Mouse (Mus musculus): ENCODE results near the gene Apbb2.

Gene Apbb2

DNA sequence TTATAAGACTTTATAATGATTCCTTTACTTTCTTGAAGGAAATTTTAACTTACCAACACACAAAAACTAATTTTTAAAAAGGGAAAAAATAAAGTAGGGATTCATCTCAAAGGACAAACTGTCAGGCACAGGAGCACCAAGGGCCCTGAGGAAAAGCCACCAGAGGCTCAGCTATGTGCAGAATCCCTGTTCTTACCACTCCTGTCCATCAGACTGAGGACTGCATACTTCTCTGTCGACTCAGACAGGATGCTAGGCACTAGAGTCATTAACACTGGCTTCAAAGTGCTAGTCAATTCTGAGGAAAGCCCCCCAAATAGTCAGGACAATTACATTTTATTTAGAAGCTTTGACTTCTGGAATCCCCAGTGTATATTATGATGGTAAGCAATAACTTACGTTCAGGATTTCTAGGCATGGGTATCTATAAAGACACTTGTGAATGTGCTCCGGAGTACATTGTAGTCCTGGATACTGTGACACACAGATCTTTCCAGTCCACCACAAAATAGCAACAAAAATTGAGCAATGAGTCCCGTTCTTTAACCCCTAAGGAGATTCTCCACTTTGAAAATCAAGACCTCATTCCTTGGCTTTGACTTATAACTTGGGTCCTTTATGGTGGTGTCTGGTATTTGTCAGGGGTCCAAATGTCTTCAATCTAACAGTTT lies 150.1 kb downstream of the Apbb2 start:
- DNase-seq = no peak

DNA sequence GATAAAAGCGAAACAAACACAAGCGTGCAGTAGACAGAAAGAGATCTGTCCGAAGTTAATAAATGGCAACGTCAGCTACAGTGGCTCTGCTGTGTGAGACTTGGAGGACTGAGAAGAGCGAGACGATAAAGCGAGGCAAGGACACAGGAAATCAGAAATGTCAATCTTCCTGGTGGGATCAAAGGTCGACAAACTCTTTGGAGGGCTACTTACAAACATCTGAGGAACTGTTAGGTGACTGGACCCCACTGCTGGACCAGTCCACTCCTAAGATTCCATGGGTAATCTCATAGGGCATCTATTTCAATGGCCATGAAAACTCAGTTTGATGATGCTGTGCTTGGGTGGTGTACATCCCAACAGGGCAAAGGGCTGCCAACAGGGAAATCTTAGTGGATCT lies 155.9 kb downstream of the Apbb2 start:
- no peak for DNase-seq

DNA sequence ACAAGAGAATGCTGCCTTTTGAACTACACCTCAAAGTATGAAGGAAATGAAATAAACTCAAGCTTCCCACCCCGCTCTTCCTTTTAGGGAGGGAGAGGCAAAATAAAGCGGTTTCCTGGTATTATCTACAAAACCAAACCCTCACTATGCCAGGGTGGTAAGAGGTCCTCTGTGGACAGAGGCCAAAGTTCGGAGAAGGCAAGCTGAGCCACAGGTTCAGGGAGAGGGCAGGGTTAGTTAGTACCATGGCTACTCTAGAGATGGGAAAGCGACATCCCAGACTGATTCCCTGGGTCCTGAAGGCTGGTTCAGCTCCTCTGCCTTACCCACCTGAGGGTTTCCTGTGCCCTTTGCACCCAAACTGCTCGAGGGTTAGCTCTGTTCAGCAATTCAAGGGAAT lies 159.7 kb downstream of the Apbb2 start:
- no peak for DNase-seq

DNA sequence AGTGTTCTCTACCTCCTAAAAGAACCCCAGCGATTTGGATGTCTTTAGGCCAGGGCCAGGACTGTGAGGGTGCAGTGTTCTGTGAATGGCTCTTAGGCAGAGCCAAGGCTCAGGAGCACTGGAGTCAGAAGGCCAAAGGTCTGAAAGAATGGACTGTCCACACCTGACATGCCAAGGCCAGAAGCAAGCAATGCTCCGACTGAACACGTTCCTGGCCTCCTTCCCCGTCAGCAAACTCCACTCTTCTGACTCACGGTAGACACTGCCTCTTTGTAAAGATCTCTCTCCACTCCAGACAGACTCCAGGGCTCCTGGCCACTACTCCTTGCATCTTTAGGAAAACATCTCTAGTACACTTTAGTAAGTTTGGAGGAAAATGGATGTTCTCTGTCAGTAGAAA lies 163.3 kb downstream of the Apbb2 start:
- DNase-seq = no peak

DNA sequence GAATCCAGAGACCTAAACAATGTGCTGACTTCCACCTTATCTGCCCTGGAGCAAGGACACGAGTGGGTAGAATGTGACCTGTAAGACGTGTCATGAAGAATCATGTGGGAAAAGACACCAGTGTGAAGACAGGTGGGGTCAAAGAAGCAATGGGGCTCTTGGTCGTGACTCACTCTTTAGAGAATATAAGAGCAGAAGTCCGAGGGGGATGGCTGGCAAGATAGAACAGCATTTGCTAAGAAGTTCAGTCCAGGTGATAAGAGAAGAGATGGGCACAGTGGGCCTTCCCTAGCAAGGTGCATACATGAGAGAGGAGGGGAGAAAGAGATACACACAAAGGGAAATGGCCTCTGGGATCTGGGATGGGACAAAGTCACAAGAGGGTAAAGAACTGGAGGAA lies 163.8 kb downstream of the Apbb2 start:
- no peak for DNase-seq

DNA sequence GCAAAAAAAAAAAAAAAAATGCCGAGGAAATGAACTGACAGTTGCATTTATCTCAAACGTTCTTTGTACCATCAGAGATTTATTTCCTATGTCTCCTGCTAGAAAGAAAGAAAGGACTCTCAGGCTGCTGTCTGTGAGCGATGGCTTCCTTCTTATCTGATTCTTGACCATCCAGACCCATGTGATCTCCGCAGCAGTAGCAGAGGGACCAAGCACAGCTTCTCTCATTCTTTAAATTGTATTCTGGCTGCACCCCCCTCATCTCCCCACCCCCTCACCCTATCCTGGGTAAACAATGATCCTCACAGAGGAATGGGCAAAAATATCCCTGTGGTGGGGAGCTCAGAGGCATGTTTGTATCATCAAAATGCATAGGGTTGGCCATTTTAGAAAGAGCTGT lies 165.5 kb downstream of the Apbb2 start:
- DNase-seq = no peak

DNA sequence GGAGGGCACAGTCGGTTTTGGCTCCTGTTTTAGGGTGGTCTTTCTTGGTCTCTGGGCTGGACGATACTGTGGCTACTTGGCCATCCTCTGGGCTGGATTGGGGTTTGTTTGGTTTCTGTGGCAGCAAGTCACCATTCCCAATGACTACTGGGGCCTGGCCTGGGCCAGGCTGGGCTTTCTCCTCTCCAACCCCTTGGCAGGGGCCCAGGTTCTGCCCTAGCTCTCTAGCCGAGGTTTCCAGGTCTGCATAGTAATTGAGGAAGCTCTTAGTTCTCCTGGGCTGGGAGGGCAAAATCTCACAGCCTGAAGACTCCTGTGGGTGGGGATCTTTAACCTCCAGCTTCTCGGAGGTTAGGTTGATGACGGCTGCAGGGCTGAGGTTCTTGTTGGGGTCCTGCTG lies 167.0 kb downstream of the Apbb2 start:
- no peak for DNase-seq

DNA sequence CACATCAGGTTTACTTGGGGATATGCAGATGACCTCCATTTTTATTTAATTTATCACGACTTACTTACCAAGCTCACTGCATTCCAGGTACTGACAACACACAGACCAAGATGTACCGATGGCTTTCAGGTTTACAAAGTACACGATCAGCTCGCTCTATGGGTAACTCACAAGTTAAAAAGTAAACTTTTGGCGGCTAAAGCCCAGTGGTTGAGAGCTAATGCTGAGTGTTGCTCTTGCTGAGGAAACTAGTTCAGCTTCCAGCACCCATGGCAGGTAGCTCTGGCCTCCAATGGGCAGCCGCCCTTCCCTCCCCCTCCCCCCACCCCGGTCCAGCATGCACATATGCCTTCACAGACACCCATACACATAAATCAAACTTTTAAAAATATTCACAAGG lies 173.1 kb downstream of the Apbb2 start:
- no peak for DNase-seq

DNA sequence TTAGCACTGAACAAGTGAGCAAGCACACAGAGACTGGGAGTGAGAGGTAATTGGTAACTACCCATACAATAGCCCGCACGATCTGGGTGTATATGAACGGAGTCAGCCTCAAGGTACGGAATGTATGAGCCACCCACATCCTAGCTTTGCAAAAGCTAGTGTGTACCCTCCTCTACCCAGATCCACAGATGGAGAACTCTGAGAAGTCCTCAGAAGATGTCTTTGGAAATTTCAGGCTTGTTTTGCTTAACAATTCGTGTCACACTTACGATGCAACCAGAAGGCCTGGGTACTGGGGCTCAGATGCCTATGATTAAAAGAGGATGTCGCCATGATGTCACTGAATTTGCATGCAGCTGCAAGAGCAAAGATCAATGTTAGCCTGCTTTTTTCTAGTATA lies 176.3 kb downstream of the Apbb2 start:
- no peak for DNase-seq

DNA sequence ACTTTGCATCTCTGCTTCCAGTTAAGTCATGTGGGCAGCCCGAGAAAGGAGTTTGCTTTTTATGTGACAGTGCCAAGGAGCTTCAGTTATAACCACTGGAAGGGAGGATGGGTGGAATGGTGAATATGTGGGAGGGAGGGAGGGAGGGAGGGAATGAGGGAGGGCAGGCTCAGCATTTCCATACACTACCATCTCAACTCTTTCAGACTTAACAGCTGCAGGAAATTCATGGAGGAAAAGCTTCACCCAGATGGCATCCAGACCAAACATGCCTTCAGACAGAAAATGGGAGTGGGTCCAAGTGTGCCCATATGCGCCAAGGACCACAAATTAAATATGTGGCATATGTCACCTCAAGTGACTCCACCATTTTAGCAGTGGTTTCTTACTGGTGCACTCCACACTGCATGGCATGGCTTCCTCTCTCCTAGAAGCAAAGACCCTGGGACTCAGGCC lies 181.8 kb downstream of the Apbb2 start:
- no peak for DNase-seq

DNA sequence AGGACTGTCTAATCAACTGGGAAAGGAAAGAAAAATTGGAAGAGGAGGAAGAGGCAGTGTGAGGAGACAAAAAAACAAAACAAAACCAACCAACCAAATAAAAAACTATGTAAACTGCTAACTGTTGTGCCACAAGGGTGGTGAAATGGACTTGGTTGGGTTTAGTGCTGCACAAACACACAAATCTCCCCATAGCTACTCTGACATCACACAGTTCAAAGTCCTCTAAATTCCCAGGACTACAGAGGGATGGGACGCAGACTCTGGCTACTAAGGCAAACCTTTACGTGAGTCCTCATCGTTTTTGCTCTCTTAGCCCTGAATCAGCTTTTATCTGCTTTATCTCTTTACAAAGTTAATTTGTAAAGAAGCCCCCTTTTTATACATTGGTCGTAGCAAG lies 183.4 kb downstream of the Apbb2 start:
- no peak for DNase-seq

DNA sequence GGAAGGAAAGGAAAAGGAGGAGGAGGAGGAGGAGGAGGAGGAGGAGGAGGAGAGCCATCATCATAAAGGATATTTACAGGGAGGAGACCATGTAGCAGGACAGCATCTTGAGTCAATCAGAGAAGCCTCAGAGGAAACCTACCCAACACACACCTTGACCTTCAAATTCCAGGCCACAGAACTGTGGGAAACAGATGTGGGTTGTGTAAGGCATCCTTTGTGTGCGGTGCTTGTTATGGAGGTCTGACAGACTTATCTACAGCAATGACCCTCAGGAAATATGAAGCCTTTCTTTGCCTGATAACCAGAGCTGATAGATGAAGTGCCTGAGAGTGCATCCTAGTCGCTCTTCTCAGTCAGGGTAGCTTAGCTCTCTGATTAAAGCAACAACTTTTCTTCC lies 189.5 kb downstream of the Apbb2 start:
- no peak for DNase-seq

DNA sequence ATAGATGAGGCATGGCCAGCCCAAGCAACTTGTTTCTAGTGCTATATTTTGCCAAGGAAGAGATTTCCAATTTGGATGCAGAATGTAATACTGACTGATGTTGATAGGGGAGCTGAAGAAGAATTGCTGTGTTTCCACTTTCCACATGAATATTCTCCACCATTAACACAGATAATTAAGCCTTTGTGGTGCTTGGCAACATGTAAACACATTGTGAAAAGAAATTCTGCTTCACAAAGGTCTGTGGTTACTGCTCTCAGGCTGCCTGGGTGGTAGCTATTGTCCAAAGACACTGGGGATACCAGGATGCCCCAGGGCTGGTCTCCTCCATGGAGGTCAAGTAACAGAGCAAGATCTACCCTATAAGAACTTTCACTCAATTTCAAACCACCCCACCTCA lies 190.5 kb downstream of the Apbb2 start:
- no peak for DNase-seq

DNA sequence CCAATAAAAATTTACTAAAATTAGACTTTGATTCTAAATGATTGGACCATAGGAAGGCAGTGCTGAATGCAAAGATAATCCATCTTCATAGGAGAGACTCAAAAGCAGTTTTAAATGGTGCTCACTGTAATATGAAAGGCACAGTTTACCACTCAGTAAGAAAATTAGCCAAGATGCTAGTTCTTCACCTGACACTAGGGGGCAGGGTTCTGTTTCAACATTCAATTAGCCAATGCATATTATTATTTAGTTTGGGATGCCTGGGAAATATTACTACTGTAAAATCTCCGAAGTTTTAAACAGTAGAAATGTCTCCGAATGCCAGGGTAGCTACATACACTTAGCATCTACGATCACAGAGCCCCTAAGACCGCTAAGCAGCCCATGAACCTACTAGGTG lies 194.7 kb downstream of the Apbb2 start:
- DNase-seq = no peak

DNA sequence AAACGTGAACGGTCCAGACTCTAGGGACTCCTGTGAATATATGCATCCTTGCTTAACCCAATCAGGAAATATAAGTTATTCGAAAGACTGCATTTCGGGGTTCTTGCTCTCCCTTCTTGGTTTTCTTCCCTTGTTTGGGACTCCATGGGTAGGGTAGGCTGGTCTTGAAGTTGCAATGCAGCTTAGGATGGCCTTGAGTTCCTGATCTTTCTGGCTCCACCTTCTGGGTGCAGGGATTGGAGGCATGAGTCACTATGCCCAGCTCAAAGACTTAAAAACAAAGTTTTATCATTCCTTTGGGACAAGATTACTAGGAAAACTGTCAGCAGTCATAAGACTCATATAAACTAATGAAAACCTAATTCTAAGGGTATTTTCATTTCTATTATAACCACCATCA lies 195.1 kb downstream of the Apbb2 start:
- no peak for DNase-seq

DNA sequence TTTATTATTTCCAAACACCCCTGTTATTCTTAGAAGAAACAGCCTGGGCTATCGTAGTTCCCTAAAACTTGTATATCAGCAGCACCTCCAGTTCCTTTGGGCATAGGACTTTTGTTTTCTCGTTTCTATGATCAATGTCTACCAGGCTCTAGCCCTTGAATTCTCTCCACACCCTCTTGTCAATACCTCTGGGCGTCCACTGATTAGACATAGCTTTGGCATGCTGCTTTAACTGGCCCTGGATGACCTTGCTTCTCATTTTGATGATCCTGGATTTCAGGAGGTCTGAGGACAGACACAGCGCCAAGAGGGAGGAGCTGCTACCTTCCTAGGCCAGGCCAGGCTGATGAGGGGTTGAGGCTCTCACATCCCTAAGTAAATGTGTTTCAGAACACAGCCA lies 196.6 kb downstream of the Apbb2 start:
- DNase-seq = no peak

DNA sequence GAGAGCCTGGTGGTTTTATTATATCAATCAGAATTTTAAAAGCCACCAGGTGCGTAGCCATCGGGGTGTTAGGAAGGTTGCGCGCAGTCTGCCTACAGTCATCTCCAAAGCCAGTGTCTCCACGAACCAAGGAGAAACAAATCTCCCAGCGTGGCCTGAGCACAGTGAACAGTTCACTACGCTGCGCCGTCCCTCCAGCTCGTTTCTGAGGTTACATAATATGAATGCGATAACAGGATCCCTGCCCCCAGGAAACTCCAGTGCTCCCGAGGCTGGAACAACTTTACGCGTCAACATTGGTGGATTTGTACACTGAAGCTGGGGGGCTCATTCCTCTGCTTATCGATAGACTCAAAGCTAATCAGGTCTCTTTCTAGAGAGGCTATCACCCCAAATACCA lies 197.4 kb downstream of the Apbb2 start:
- DNase-seq = no peak

DNA sequence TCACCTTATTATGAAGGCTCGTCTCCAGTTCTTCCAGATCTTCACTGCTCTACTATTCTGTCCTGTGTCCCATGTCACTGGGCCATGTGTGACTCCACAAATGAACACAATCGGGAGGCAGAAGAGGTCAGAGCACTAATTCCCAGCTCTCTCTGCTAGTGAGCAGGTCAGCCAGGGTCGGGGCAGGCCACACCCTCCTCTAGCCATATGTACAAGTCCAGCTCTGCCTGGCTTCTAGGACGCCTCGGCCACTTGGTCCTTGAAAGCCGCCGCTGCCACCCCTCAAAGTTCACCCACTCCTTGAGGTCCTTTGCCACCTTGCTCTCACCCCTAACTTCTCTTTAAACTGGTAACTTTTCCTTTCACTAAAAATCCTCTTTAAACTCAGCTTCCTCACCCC lies 198.6 kb downstream of the Apbb2 start:
- no peak for DNase-seq

DNA sequence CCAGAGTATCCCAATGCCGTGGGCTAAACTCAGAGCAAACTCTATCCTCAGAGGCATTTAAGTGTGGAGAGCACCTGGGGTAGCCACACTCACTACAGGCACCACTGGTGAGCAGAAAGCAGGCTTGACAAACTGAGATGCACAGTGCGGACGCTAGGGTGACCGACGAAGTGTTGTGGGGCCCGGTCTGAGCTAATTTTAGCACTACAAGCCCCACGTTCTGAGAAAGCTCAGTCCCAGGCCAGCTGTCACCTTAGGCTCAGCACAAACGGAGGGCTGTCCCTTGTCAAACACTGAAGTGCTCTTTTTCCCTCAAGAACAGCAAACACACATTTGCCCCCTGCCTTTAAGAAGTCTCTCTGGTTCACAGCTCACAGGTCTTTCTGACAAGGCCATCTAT lies 201.3 kb downstream of the Apbb2 start:
- no peak for DNase-seq

DNA sequence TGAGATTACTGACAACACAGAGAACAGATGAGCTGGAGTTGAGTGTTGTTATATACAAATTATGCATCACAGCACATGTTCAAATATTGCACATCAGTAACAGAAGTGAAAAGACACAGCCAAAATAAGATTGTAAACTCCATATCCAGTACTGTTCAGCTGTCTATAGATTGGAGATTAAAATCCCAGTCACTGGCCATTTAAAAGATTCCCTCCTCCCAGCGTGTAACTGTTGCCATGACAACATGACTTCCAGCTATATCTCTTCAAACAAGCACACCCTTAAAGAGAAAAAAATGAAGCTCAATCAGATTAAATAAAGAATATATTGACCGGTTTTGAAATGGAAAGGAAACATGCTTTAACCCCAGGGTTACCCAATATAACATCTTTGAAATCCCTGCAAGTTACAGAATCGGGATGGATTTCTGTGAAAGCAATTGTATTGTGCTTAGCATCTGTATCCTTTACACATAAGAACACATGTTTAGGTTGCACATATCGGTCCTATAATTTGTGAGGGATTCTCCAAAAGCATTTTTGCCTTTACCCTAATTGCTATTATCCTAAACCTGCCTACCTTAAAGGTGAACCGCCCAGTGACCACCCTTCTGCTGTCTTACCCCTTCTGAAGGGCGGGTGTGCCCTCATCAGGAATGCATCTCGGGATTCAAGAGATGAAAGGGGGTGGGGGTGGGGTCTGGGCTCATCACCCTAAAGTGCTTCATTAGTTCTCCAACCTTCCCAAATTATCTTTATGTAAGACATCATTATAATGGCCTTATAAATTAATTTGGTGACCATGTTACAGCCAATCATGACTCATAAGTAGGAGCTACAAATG lies 202.7 kb downstream of the Apbb2 start:
- no peak for DNase-seq

DNA sequence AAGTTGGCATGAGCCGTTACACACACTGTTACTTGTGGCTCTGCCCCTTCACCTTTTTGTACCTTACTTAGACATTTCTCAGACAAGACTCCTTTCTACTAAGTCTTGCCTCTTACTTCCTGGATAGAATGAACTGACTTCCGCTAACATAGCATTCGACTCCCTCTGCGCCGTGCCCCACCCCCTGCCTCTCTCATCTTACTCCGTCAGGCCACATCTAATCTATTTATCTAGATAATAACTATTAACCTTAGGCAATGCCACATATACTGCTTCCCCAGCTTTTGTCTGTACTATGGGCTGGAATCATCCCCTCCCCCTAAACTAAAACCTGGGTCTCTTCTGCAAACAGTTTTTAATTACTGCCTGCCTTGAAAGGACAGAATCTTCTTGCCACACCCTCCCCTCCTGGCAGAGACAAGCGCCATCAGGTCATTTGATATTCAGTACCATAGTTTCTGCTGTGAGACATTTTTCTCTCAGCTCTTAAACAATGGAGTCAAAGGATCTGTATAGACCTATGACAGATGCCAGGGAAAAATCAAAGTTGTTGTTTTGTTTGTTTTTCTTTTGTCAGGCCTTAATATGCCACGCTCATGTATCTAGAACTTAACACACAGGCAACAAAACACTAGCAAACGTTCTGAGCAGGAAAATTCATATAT lies 203.4 kb downstream of the Apbb2 start:
- DNase-seq = no peak

DNA sequence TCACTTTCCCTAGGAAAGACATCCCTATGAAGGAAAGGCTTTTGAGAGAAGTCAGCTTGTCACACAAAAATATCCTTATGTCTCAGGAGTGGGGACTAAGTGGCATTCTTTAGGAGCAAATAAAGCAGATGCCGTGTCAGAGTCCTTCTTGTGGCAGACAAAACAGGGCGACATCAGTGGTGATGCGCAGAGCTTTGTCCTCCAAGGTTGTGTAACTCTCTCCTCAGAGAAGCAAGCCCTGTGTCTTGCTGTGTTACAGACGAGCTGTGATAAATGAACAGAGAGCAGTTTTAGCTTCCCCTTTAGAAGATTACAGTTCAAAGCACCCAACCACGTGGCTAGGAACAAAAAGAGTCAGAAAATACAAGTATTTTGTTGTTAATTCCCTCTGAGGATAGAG lies 205.2 kb downstream of the Apbb2 start:
- no peak for DNase-seq

DNA sequence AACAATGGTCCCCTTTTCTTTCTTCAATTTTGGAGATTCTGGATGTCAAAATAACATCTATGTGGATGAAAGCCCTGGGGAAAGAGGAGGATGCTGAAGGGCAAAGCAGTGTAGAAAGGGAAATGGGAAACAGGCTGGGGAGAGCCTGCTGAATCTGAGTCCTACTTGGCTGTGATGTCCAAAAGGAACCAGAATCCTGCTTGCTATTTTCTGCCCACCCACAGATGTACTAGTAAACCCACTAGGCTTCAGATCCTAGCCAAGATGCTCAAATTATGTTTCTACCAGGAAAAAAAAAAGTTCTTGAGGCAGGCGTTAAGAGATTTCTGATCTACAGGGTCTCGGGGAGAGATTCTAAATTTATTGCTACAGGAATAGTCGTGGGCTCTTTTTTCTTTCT lies 205.8 kb downstream of the Apbb2 start:
- DNase-seq = no peak

DNA sequence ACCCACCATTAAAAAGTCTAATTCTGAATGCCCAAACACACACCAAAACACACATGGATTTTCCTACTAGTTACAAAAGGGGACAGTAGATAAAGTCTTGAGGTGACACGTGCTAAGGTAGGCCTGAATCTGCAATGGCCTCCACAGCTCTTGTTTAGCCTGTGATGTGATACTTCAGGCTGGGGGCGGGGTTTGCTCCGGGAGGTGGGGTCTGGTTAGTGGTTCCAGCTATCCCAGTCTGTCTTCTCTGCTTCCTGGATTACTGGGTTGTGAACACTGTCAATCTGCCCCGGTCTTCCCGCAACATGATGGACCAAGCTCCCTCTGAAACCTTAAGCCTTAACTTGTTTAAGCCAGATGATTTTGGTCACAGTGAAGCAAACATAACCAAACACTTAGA lies 210.0 kb downstream of the Apbb2 start:
- no peak for DNase-seq

Data from thymus, postnatal 36 days (tissue).